Mouse (Mus musculus): ENCODE measurements at regions not wholly inside any gene's neighbourhood (a gene's known extent, or its start where the extent isn't known, plus 50 kb on each side); places are given as distances from the start of the nearest gene placed in this dataset.

GRCm38 (mm10) chr2:27812946-27813345, 73.3 kb upstream of the Col5a1 start:
- no peak for DNase-seq (ENCODE audit: low spot score)

GRCm38 (mm10) chr2:27813370-27813769, 72.9 kb upstream of the Col5a1 start:
- DNase-seq (ENCODE audit: low spot score): no peak

DNA sequence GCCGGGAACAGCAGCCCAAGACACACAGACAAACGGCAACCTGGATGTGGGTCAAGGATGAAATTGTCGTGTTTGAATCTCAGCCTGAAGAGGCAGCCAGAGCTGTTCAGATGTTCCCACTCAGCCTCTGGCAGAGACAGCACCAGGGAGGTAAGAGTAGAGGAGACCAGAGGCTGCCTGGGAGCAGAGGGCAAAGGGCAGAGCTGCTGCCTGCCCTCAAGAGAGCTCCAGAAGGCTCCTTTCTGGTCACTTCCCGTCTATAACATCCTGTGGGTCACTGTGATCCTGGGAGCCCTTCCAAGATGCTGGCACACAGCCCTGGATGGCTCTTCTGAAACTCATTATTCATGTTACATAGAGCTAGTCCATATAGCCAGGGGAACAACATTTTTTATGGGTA, 67.6 kb upstream of the Col5a1 start:
- DNase-seq (ENCODE audit: low spot score): peak; percentile 60

GRCm38 (mm10) chr2:27826826-27827225, 59.4 kb upstream of the Col5a1 start:
- no peak for DNase-seq (ENCODE audit: low spot score)

DNA sequence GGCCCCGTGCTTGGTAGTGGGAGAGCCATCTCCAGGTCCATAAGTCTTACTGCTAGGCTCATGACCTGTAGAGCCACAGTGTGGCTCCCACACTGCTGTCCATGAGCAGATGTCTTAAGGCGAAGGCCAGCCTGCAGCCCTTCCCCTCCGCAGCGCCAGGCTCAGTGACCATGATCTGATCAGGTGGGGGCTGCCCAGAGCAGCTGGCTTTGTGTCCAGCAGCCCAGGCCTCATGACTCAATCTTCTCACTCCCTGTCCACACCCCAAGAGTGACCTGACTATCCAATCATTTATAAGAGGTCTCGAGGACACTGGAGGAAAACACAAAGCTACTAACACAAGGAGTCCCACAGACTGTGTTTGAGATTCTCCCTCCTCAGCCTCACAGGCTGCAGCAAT, 58.6 kb upstream of the Col5a1 start:
- no peak for DNase-seq (ENCODE audit: low spot score)

- no peak for DNase-seq (ENCODE audit: low spot score)
Measured at GRCm38 (mm10) chr2:27828237-27828636, 58.0 kb upstream of the Col5a1 start.

GRCm38 (mm10) chr2:27829551-27829950, 56.7 kb upstream of the Col5a1 start:
- no peak for DNase-seq (ENCODE audit: low spot score)

DNA sequence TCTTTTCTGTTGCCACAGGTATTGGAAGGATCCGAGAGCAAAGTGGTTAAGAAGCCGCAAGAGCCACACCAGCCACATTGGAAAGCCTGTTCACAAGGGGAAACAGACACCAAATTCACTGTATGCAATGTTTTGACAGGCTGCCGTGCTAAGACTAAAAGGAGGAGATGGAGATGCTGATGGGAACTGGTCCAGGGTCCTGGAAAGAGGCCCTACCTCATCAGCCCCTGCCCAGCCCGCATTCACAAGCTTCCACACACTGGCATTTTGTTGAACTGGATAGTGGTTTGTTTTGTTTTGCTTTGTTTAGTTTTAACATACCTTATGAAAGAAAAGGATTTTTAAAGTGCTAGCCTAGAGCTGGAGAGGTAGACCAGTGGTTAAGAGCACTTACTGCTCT, 51.3 kb upstream of the Col5a1 start:
- DNase-seq (ENCODE audit: low spot score): no peak

- DNase-seq (ENCODE audit: low spot score): no peak
Measured at GRCm38 (mm10) chr2:27835758-27836460, 50.3 kb upstream of the Col5a1 start.

Measured in testis, postnatal 10 days (tissue).